Mouse (Mus musculus) B cell, adult (primary cell): ENCODE measurements around the gene Olfr651. TPM values are rescaled to one million over a fixed set of nuclear protein-coding genes. Genes with fewer than 3 reads are reported as not detected.

Experiments
- total RNA-seq: library from RNA; stranded (reverse); gene quantifications from 4 replicates; pipeline ENCODE4 v1.2.4, GENCODE M21; 2023; ENCODE audit not compliant: inconsistent age

Gene Olfr651
- total RNA-seq: not detected in 4 replicates

DNA sequence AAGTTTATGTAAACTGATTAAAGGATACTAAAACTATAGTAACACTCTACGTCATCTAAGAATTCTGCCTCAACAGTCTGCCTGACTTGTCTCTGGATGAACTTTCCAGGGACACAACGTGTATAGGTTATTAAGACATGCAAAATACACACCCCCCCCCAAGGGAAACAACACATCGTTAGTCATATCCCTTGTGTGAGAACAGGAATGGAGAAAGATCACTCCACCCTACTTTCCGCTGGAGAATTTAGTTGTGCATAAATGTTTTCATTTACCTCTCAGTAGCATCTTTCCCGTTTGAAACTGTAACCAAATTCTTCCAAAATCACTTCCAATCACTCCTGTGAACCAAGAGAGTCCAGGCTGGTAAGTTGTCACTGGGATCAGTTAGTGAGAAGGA lies at the start of gene Olfr651:
Olfr651 (plus strand) TSS at position 301 of the 400 bp plus-strand sequence.

DNA sequence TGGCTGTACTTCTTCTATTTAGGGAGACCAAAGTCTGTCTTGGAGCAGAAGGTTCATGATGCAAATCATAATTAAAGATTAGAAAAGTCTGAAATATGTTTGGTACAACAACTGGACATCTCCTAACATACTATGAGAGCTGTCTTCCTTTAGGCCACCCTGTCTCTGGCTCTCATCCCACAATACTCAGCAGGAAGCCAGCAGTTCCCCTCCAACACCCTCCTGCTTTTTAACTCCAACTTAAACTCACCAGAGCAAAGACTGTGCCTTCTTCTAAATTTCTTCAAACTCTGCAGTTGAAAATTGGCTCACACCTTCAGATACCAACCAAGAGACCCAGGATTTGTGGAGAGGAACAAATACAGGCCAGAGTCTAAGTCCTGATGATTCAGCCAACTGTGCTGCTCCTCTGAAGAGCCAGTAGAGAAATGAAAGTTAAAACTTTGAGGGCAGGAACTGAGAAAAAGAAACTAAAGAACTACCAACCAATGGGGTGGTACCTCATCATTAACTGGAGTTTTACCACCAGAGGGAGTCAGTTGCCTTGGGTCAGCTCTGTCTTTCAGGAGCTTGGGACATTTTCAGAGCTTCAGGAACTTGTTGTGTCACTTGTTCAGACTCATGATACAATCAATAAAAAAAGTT lies 42.4 kb upstream of the Olfr651 start, which contains the start of gene Trim30d:
Trim30d (minus strand) TSS at position 429 of the 645 bp plus-strand sequence.

DNA sequence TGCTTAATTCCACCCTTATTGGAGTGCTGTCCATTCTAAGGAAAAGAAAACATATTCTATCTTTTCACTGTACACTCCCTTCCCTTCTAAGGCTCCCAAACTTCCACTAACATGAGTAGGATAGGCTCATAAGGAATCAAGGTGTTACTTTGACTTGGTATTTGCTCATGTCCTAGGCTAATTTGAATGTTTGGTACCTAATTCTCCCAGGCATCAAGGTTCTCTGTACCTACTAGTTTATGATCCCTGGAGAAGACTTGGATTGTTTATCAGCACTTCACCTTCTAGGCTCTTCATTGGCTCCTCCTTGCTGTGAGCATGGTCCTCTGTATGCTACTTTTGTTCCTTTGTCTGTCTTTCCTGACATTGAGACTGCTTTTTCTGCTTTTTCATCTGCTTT lies 10.7 kb downstream of the Olfr651 start, which contains the start of gene Olfr652:
Olfr652 (plus strand) TSS at position 301 of the 400 bp plus-strand sequence.

DNA sequence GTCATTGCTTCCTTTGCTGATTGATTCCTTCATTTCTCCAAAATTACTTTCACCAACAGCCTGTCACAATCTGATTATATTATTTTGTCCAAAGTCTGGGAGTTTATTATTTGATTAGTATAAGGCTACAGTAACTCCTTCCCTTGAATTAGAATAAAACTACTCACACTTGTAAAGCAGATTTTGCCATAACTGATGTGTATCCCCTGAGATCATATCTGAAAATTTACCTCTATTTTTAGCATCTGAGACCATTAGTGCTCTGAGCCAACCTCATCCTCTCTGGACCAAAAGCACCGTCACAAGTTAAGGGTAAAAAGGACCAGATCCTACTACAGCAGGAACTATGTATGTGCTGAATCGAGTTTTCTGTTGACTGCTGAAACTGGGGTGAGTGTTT lies 27.1 kb downstream of the Olfr651 start, which contains the start of gene Olfr653:
Olfr653 (plus strand) TSS at position 301 of the 400 bp plus-strand sequence.

DNA sequence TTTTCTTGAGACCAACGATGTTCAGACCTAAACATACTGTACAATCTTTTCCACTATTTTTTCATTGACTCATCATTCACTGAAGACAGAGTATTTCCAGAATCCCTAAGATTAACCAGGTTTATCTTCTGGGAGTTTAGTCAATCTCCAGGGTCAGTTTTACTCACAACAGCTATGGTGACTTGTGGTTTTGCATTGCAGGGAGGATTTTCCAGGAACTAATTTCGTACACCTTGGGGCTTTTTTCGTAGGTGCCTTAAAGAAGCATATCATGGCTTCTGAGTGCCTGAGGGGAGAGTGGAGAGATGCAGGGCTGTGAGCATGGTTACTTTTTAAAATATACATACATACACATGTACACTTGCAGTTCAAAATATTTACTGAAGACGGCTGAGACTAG lies 36.8 kb downstream of the Olfr651 start, which contains the start of gene Olfr654:
Olfr654 (plus strand) TSS at position 301 of the 400 bp plus-strand sequence.

DNA sequence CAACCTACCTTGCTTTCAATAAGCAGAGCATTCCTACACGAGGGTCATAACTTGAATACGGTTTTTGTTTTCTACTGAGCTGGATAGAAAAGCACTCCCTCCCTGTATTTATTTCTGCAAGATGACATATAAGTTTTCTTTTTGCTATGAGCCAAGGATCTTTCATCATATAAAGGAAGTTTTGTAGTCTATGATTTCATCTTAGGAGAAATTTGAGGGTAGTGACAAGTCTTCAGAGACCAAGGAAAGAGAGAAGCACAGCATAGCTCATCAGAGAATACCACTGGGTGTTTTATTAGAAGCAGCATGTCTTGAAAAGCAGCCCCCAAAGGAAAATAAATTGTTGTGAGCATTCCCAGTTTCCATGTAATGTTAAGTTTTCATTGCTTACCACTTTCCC lies 51.7 kb downstream of the Olfr651 start, which contains the start of gene Olfr655:
Olfr655 (minus strand) TSS at position 101 of the 400 bp plus-strand sequence.

Other genes starting within 250 kb of the Olfr651 start
- gene Trim12a, start 234.7 kb upstream of the Olfr651 start, total RNA-seq: 99.6 to 116 TPM (median 109 TPM) in 4 replicates
- gene Trim34b, start 220.7 kb upstream of the Olfr651 start, total RNA-seq: 1.8 to 3.7 TPM (median 3.2 TPM) in 4 replicates
- gene Trim12c, start 196.8 kb upstream of the Olfr651 start, total RNA-seq: 49.4 to 56.2 TPM (median 54.7 TPM) in 4 replicates
- 24.9 to 30.6 TPM (median 28.9 TPM) in 4 replicates for gene Trim30b, start 180.2 kb upstream of the Olfr651 start, total RNA-seq
- 5.9 to 8.7 TPM (median 6.9 TPM) in 4 replicates for gene Trim30c, start 149.3 kb upstream of the Olfr651 start, total RNA-seq
- 68.2 to 107 TPM (median 83.3 TPM) in 4 replicates for gene Trim30a, start 84.9 kb upstream of the Olfr651 start, total RNA-seq
- gene Trim30d, start 42.3 kb upstream of the Olfr651 start, total RNA-seq: 18.8 to 29.2 TPM (median 19.9 TPM) in 4 replicates
- not detected in 4 replicates for gene Olfr652, start 10.8 kb downstream of the Olfr651 start, total RNA-seq
- gene Olfr653, start 27.2 kb downstream of the Olfr651 start, total RNA-seq: not detected in 4 replicates
- gene Olfr654, start 36.9 kb downstream of the Olfr651 start, total RNA-seq: not detected in 4 replicates
- 0.39 to 0.64 TPM in 2 of 4 replicates, not detected in the others for gene Olfr655, start 51.6 kb downstream of the Olfr651 start, total RNA-seq
- gene Olfr656, start 63.8 kb downstream of the Olfr651 start, total RNA-seq: not detected in 4 replicates
- gene Olfr657, start 74.7 kb downstream of the Olfr651 start, total RNA-seq: not detected in 4 replicates
- gene Olfr658, start 97.2 kb downstream of the Olfr651 start, total RNA-seq: not detected in 4 replicates
- gene Olfr659, start 116.6 kb downstream of the Olfr651 start, total RNA-seq: not detected in 4 replicates
- not detected in 4 replicates for gene Olfr661, start 136.4 kb downstream of the Olfr651 start, total RNA-seq
- not detected in 4 replicates for gene Usp17le, start 227.3 kb downstream of the Olfr651 start, total RNA-seq